Mouse (Mus musculus): ENCODE data around the gene Smad9.
A peak's percentile ranks its signal among the peaks of the same experiment; 100 is the strongest.

The Smad9 gene

GRCm38 (mm10) chr3:54755145-54756041 lies at the start of gene Smad9:
TSS of gene Smad9 (plus strand) at chr3:54755582.
- DNase-seq, result peak; percentile 47

GRCm38 (mm10) chr3:54708972-54709371 lies 46.4 kb upstream of the Smad9 start:
- no peak for DNase-seq

DNA sequence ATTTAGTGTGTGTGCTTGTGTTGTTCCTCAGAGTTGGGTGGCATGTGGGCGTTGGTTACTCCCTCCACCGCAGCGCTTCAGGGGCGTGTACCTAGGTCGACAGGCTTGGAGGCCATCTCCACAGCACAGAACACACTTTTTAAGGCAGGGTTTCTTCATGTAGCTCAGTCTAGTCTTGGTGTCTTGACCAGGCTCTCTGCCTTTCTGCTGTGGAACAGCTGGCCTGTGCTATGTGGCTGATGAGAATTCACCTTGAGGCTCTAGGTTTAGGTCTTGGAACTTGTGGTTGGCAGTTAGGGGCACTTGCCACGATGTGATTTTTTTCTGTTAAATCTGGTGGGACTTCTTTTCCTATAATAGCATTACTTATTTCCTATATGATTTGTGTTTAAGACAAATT lies 41.1 kb upstream of the Smad9 start, which contains the start of gene Gm21958:
TSS of gene Gm21958 (minus strand) at position 101 of the 400 bp plus-strand sequence.
- DNase-seq, result no peak

DNA sequence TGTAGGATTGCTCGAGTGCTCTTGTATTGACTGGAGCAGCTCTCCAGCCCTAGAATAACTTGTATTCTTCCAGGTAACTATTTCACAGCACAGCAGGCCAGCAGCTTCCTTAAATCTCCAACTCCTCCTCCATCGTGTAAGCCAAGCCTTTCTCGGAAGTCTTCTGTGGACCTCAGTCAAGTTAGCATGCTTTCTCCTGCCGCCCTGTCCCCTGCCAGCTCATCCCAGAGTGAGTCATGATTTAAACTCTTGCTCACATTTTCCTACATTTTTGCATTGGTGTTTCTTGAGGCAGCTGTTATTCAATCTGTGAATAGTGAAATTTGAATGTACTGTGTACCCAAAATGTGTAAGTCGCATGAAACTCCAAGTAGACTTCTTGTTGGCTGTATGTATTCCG lies 39.9 kb upstream of the Smad9 start:
- DNase-seq, result peak; percentile 28

DNA sequence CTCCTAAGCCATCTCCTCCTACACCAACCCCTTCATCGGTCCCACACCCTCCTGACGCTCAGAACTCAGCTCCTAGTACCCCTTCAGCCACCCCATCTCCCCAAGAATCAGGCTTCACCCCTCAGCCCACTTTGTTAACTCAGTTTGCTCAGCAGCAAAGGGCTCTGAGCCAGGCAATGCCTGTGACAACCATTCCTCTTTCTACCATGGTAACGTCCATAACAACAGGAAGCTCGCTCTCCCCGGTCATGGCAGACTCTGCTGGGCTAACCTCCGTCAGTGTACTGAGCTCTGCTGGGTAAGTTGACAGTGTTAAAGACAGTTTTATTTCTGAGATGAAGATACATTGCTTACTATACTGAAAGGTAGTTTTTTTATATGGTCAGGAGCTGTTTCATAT lies 38.0 kb upstream of the Smad9 start:
- no peak for DNase-seq

DNA sequence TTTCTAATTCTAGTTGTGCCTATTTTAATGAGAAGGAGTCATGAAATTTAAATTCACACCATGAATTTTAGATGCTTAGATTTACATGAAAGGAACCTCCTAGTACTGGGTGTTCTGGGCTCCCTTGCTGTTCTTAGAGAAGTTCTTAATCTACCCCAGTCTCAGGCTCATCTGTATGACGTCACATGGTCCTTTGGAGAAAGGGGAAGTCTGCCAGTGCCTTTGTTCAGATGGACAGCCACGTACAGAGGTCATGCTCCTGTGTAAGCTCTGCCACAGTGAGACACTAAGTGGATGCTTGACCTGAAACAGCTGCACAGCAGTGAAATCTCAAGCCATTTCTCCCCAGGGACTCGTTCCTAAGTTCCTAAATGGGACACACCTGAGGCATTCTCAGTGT lies 36.4 kb upstream of the Smad9 start:
- peak; percentile 69 for DNase-seq

DNA sequence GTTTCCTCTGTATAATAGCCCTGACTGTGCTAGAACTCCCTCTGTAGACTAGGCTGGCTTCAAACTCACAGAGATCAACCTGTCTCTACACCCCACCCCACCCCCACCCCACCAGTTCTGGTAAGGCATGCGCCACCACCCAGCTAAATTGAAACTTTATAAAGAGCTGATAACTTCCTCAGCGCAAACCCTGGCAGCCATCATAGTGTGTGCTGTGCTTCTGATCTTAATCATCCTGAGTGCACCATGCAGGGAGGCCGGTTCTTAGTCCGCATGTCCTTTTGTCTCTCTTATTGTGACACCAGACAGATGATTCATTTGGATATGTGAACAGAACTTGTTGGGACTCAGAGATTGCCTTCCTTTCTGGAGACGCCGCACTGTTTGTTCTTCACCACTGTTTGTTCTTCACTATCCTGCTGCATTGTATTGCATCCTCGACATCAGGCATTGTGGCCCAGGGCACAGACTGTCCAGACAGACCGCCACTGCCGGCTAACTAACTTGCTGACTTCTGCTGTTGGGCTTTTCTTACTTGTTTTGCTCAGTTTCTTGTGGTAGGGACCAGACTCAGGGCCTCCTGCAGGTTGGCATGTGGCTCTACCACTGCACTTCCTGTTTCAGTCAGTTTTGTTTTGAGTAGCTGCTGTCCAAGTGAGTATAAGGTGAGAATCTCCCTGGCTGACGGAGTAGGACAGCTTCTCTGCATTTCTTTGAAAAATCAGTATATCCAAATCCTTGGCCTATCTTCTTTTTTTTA lies 31.5 kb upstream of the Smad9 start:
- peak; percentile 72 for DNase-seq

GRCm38 (mm10) chr3:54725344-54725743 lies 30.0 kb upstream of the Smad9 start:
- DNase-seq, result no peak

GRCm38 (mm10) chr3:54727588-54727987 lies 27.8 kb upstream of the Smad9 start:
- no peak for DNase-seq

DNA sequence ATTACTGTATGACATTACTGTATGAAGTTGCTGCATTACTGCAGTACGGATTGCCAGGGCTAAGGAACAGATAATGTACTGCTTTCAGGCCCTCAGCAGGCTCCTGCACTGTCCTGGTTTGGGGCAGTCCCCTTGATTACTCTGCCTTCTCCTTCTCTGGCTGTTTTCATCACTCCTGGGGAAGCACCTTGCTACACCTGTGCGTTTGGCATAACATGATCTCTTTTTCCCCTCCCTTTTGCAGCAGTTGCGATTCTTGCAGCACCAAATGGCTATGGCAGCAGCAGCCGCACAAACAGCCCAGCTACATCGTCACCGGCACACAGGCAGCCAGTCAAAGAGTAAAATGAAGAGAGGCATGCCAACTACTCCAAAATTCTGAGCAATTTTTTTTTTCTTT lies 27.3 kb upstream of the Smad9 start:
- no peak for DNase-seq

- DNase-seq, result no peak
Observed at GRCm38 (mm10) chr3:54731626-54732150, 23.7 kb upstream of the Smad9 start.

- DNase-seq, result no peak
Observed at GRCm38 (mm10) chr3:54732371-54732770, 23.0 kb upstream of the Smad9 start.

DNA sequence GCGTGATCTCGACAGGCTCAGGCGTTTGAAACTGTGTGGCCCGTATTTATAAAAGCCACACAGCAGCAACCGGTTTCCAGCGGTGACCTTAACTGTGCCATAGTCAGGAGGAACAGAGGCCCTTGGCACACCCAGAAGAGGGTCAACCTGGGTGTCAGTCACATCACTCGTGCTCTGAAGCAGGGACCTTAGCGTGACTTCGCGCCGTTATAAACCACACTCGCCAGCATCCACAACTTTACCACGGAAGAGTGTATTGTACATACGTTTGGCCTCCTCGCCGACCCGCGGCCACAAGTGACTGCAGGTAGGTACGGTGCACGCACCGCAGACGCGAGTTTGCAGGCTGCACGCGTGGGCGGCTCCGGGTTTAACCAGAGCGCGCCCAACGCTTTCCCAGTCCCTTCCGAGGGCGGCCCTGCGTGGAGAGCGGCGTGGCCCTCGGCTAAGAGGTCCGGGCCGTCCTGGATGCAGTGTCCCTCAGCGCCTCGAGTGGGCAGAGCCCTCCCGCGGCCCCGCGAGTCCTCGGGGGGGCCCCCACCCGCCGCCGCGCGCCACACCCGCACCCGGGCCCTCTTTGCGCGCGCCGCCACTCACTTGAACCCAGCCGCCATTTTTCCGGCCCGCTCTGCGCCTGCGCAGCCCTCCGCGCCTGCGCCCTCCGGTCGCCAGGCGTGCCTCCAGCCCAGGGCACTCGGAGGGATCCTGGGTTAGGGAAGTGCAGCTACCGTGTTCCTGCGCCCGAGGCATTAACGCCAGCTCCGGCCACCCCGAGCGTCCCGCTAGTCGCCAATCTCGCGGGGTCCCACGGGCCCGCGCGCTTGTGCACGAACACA lies 20.8 kb upstream of the Smad9 start:
- DNase-seq, result peak; percentile 87

GRCm38 (mm10) chr3:54735247-54736046 lies 19.9 kb upstream of the Smad9 start, which contains the start of the genes Exosc8 and Alg5:
TSS of gene Exosc8 (minus strand) at chr3:54735393.
TSS of gene Alg5 (plus strand) at chr3:54735539.
- peak; percentile 79 for DNase-seq

GRCm38 (mm10) chr3:54736101-54736927 lies 19.1 kb upstream of the Smad9 start:
- peak; percentile 27 for DNase-seq

GRCm38 (mm10) chr3:54737317-54737716 lies 18.1 kb upstream of the Smad9 start:
- no peak for DNase-seq

- no peak for DNase-seq
Observed at GRCm38 (mm10) chr3:54741965-54742364, 13.4 kb upstream of the Smad9 start.

GRCm38 (mm10) chr3:54745799-54746198 lies 9.6 kb upstream of the Smad9 start:
- no peak for DNase-seq

DNA sequence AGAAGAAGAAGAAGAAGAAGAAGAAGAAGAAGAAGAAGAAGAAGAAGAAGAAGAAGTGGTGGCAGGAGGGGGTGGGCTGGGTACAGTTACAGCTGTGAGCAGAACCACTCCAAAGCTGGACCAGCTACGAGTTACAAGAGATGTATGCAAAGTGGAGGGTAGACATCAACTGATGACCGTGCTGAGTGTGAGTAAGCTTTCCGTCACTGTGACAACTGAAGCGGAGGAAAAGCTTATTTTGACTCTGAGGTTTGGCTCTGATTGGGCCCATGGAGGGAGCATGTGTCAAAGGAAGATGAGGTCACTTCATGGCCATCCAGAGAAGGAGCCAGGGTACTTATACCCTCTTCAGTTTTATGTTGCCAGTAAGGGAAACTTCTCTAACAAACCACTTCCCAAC lies 2.0 kb upstream of the Smad9 start:
- DNase-seq, result no peak

DNA sequence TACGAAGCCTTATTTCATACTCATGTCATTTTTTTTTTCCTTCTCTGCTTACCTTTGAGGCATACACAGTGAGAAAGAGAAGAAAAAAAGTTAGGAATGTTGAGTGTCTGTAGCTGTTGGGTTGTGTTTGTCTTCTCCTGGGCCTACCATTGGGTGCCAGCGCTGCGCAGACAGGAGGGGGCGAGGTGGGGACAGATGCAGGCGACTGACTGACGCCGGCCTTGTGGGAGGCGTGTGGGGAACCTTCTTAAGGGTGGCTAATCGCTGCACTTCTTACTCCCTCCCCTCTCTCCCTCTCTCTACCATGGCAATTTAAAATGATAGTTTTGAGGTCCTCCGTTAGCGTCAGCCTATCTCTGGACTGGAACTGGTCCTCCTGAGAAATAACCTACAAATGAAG lies 676 bp downstream of the Smad9 start:
- DNase-seq, result peak; percentile 35

GRCm38 (mm10) chr3:54757446-54757845 lies 2.1 kb downstream of the Smad9 start:
- no peak for DNase-seq

Data from layer of hippocampus, adult 9-11 months (tissue).